In genomic region chr11:121305371-121305770, GRCm38 (mm10) we compare ENCODE assay signal across 26 mouse cellular contexts. TPM values are rescaled to one million over a fixed set of nuclear protein-coding genes. Genes with fewer than 3 reads are reported as not detected.
DNase-seq lines count a peak whose midpoint lies in the region; ATAC-seq and TF ChIP-seq lines count a peak whose summit lies in the region.
"Had no signal": no experiment of that assay in that cellular context is flagged by ENCODE, and none has a peak within 500 bp of the region (broad histone marks: within the 10 kb centered on the region; RNA-seq: fewer than 3 reads in every experiment).

No protein-coding gene starts in this region.

- peaks cover 96% of the 10 kb centered on the region for H3K36me3 ChIP-seq in forebrain, embryonic 12.5 days (replicated peaks)

- H3K4me2 ChIP-seq in forebrain, embryonic 12.5 days = no peak overlapping the region
- H3K4me2 ChIP-seq: heart, embryonic 12.5 days; midbrain, embryonic 11.5 days; neural tube, embryonic 15.5 days had no signal

- peaks cover 6% of the 10 kb centered on the region; the same call in 1 of the 2 replicates for H3K9me3 ChIP-seq in forebrain, embryonic 12.5 days
- H3K9me3 ChIP-seq: embryonic facial prominence, embryonic 10.5 days had no signal

- H3K27me3 ChIP-seq in forebrain, embryonic 12.5 days = no peaks in the 10 kb centered on the region
- H3K27me3 ChIP-seq: heart, embryonic 12.5 days; neural tube, embryonic 15.5 days had no signal

- TF ChIP-seq CTCF in left cerebral cortex, adult 2 months (IDR thresholded peaks at IDR 0.05) = no peak

- H3K27ac ChIP-seq in left cerebral cortex, adult 2 months = peak overlapping the region; percentile 84
- H3K27ac ChIP-seq in forebrain, embryonic 12.5 days = no peak overlapping the region
- H3K27ac ChIP-seq: embryonic facial prominence, embryonic 10.5 days; hindbrain, embryonic 10.5 days; hindbrain, postnatal 0 days; macrophage; neural tube, embryonic 15.5 days had no signal

- peak; percentile 75 to 78 for DNase-seq in frontal cortex, adult 2 months (ENCODE audit: extremely low spot score in 1 of 2, low spot score in 1 of 2)
- DNase-seq in frontal cortex, postnatal 25 days (ENCODE audit: low spot score in 2 of 2) = no peak
- DNase-seq in left cerebral cortex, adult 2 months (ENCODE audit: extremely low spot score in 1 of 2, low spot score in 2 of 2) = peak; percentile 33 to 43
- peak; percentile 88 for DNase-seq in telencephalon, adult 2 months (ENCODE audit: low read depth, low spot score)
- DNase-seq in kidney, postnatal 4 days = no peak
- DNase-seq: adrenal gland, postnatal 25 days; cerebellum, adult 9-11 months; gastrocnemius, postnatal 14 days; heart, adult 18-20 months; heart, postnatal 10 days; kidney, adult 9 months; kidney, postnatal 25 days; liver; thymus, adult 2 months; thymus, postnatal 4 days had no signal

- 94% methylated on average over 6 of the region's 6 CpGs for WGBS in forebrain, embryonic 12.5 days

- intact Hi-C loops in left cerebral cortex, adult 2 months (cut with DNase I) = no loop called here

- no peak overlapping the region for H3K9ac ChIP-seq in forebrain, embryonic 12.5 days
- H3K9ac ChIP-seq: heart, embryonic 12.5 days; neural tube, embryonic 15.5 days had no signal

- peak; percentile 61 for ATAC-seq in megakaryocyte-erythroid progenitor cell, adult 5-6 weeks (replicated peaks; ENCODE audit: low FRiP score, low TSS enrichment, poor library complexity, severe bottlenecking)
- no peak for ATAC-seq in forebrain, embryonic 12.5 days (ENCODE audit: low FRiP score)
- ATAC-seq: hindbrain, postnatal 0 days; intestine, embryonic 16.5 days; lung, postnatal 0 days had no signal

- H3K4me3 ChIP-seq in left cerebral cortex, adult 2 months = no peak overlapping the region
- H3K4me3 ChIP-seq in forebrain, embryonic 12.5 days (replicated peaks) = no peak overlapping the region
- H3K4me3 ChIP-seq: embryonic facial prominence, embryonic 10.5 days; heart, embryonic 12.5 days; hindbrain, embryonic 10.5 days; neural tube, embryonic 15.5 days had no signal

- no peaks in the 10 kb centered on the region for H3K4me1 ChIP-seq in forebrain, embryonic 12.5 days
- H3K4me1 ChIP-seq: embryonic facial prominence, embryonic 10.5 days; heart, embryonic 12.5 days; hindbrain, embryonic 10.5 days; neural tube, embryonic 15.5 days had no signal

RNA-seq across cellular contexts. Expression of gene Foxk2, which starts 45.6 kb away (rescaled TPM):
- polyA plus RNA-seq in frontal cortex, adult 2 months (2012; rRNA removed) = 48.3 and 51.0 TPM in 2 replicates
- 10 to 100 TPM; 84.0 to 86.5 TPM for total RNA-seq in left cerebral cortex, adult 2 months (2021)
- 40.4 and 62.7 TPM in 2 replicates for total RNA-seq in megakaryocyte-erythroid progenitor cell, adult 5-6 weeks (2014; fragmentation: Nextera tagmentation)
- 21.3 and 27.3 TPM in 2 replicates for total RNA-seq in megakaryocyte-erythroid progenitor cell, adult 5-6 weeks (2017)
- polyA plus RNA-seq in forebrain, embryonic 12.5 days (2016; fragmentation: Nextera tagmentation; extraction: Ambion mirVana) = 13.0 and 13.8 TPM in 2 replicates

RNA-seq across cellular contexts. Expression of gene Wdr45b, which starts 48.9 kb away (rescaled TPM):
- 72.8 and 74.8 TPM in 2 replicates for polyA plus RNA-seq in frontal cortex, adult 2 months (2012; rRNA removed)
- total RNA-seq in left cerebral cortex, adult 2 months (2021) = 10 to 100 TPM; 62.1 to 70.9 TPM
- 34.6 and 37.4 TPM in 2 replicates for total RNA-seq in megakaryocyte-erythroid progenitor cell, adult 5-6 weeks (2014; fragmentation: Nextera tagmentation)
- total RNA-seq in megakaryocyte-erythroid progenitor cell, adult 5-6 weeks (2017) = 33.6 and 41.1 TPM in 2 replicates
- 84.0 and 86.5 TPM in 2 replicates for polyA plus RNA-seq in forebrain, embryonic 12.5 days (2016; fragmentation: Nextera tagmentation; extraction: Ambion mirVana)

Comparison
In these comparisons a context has a peak if more than half of its experiments do, and no peak if none do; other contexts are left out.
1. DNase-seq: peak in frontal cortex, adult 2 months (2 of 2), left cerebral cortex, adult 2 months (2 of 2) and telencephalon, adult 2 months (single experiment); none in frontal cortex, postnatal 25 days (0 of 2) and kidney, postnatal 4 days (0 of 2).